Mouse (Mus musculus) liver, postnatal 0 days (tissue): ENCODE measurements around the gene Pde10a.

Experiments used
- CTCF ChIP-seq: sonication (generic); IDR thresholded peaks from 2 replicates; pipeline ENCODE4 v1.5.1; 2016; ENCODE audit warnings: antibody characterized with exemption, low read depth
- EP300 ChIP-seq: IDR thresholded peaks from 2 replicates; pipeline ENCODE4 v1.6.1; 2016; ENCODE audit warnings: antibody characterized with exemption, low read depth, mild to moderate bottlenecking

- TF ChIP-seq CTCF = no peak
- no peak for TF ChIP-seq EP300
Measured at GRCm38 (mm10) chr17:8728646-8729045, 203.5 kb downstream of the Pde10a start.
